Mouse (Mus musculus): ENCODE results near the gene Fibcd1. TPM values are rescaled to one million over a fixed set of nuclear protein-coding genes. Genes with fewer than 3 reads are reported as not detected.

Fibcd1 gene
- total RNA-seq, 2 experiments from 2014 or later: not detected

DNA sequence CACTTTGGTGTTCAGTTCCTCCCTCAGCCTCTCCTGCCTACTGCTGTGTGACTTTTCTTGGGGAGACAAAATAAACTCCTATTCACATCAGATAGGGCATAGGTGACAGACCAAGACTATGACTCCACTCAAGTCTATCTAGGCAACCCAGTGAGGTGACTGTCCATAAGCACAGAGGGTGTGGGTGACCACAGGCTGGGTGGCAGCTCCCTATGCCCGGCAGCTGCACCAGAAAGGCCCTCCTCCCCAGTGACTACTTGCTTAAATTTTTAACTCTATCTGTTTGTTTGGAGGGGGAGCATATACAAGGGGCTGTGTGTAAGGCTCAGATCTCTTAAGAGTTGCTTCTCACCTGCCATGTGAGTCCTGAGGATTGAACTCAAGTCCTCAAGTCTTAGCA, 17.1 kb upstream of the Fibcd1 start:
- ATAC-seq (replicated peaks; ENCODE audit: poor library complexity, severe bottlenecking): no peak

DNA sequence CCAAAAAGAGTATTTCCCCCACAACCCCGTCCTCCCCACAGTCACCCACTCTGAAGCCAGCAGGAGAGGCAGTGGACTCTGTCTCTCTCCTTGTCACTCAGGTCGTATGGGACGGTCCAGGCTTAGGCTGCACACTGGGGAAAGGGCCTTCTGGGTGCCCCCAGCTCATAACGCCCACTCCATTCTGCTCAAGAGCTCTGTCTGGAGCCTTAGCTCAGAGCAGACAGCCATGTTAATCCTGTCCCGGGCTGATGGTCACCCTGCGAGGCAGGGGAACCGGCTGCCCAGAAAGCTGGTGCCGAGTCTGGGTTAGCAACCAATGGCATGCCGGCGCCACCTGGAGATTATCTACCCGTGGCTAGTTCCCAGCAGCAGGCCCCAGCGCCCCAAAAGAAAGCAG, 12.7 kb upstream of the Fibcd1 start:
- no peak for ATAC-seq (replicated peaks; ENCODE audit: poor library complexity, severe bottlenecking)

DNA sequence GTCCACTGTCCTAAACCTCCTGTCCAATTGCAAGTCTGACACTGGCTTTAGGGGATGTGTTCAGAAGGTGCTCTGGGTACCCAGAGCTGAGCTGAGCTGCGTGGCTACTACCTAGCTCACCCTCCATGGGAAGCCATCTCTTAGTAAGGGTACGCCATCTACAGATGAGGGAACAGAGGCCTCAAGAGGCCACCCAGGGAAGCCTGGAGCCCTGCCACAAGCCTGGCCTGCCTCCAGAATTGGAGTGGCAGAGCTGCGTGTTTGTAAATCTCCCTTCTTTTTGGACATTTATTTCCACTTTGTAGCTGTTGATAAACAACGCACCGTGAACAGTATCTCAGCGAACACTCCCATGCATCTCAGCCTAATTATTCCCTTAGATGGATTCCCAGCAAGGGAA, 11.4 kb upstream of the Fibcd1 start:
- ATAC-seq (replicated peaks; ENCODE audit: poor library complexity, severe bottlenecking): no peak

DNA sequence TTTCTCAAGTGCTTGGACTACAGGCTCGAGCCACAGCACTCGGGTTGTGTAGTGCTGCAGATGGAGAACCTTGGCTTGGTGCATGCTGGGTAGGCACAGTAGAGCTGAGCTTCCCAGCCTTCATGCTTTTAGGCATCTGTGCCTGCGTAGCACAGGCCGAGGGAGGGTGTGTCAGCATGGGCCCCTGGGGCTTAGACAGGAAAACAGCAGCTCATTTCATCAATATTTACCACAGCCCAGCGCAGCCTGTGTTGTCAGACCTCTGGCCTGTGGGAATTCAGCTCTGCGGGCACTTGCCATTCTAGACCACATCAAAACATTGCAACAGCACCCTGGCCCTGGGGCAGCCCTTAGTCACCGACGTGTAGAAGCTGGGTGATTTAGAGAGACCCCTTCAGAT, 10.2 kb upstream of the Fibcd1 start:
- peak; percentile 86 for ATAC-seq (replicated peaks; ENCODE audit: poor library complexity, severe bottlenecking)

DNA sequence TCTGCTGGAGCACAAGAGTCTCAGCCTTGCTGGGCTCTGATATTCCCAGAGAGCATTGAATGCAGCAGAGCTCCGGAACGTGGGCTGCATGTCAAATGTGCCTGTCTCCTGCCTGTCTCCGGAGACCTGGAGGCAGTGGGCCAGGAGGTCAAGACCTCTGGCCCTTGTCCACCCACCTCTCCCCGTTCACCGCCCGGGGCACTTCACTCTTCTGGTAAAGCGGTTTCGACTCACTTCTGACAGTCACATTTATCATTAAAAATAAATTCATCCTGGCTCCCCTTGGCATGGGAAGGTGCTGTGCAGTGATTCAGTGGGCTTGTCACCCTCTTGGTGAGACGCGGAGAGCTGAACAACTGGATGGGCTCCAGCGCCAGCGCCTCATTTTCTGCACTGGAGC, 4.3 kb upstream of the Fibcd1 start:
- ATAC-seq (replicated peaks; ENCODE audit: poor library complexity, severe bottlenecking): no peak

DNA sequence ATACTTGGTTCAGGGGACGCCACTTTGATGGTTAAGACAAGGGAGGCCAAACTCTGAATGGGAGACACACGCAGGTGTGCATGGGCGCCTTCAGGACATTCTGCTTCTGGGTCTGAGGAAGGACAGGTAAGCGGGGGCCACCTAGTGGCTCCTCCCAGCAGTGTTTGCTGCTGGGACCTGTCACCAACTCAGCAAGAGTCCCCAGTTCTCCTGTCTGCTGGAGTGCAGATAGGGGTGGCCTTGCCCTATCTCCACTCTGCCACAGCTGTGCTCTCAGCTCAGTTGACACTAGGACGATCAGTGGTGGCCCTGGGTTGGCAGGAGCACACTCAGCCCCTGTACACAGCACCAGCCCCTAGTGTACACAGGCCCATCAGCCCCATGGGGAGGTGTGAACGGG, 2.1 kb upstream of the Fibcd1 start:
- 0 out of 2 replicates have a peak, but pooled peaks have one; percentile 21 for ATAC-seq (replicated peaks; ENCODE audit: poor library complexity, severe bottlenecking)

DNA sequence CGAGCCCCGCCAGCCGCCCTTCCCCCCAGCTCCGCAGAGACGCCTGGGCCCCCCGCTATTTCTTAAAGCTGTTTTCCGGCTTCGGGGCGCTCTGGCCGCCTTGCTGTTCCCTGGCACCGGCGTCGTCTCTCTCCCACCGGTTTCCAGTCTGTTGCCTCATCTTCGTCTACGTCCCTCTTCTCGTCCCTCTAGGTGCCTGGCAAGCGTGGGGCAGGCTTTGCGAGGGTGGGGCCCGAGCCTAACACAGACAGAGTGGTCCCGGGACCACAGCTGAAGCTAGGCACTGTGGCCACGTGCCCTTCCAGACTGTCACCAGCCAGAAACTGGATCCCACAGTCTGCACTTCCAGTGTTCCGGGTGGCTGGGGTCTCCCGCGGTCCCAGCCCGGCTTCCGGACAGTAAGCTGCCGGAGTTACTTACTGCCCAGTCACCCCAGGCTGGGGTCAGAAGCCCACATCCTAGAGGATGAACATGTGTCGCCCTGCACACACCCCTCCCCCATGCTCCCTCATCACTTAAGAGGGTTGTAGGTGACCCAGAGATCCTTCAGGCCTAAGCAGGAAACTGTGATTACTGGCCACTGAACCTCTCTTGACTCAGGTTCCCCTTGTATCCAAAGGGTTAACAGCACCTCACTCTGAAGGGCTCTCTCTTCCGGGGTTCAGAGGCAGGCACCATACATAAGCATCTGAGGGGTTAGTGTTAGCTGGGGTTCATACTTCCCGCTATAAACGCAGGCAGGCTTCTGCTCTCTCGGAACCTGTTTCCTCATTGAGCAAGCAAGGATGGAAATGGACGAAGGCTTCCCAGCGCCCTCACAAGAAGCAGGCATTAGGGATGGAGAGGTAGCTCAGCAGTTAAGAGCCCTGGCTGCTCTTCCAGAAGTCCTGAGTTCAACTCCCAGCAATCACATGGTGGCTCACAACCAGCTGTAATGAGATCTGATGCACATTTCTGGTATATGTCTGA, 1.2 kb upstream of the Fibcd1 start:
- peak; percentile 25 for ATAC-seq (replicated peaks; ENCODE audit: poor library complexity, severe bottlenecking)

DNA sequence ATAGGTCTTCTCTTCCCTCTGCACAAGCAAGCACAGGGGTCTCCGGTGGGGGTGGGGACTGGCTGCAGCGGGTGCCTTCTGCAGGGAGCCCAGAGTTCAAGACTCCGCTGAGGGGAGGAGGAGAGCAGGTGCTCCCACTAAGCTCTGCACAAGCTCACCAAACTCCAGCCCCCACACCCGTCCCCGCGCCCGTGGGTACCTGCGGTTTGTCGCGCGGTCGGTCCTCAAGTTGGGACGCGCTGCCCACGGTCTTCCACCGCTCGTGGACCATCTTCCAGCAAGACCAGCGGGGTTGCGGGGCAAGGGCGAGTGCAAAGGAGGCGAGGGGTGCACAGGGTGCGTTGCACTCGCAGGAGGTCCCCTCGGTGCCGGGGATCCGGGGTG, 301 bp downstream of the Fibcd1 start:
- ATAC-seq (replicated peaks; ENCODE audit: poor library complexity, severe bottlenecking): no peak

DNA sequence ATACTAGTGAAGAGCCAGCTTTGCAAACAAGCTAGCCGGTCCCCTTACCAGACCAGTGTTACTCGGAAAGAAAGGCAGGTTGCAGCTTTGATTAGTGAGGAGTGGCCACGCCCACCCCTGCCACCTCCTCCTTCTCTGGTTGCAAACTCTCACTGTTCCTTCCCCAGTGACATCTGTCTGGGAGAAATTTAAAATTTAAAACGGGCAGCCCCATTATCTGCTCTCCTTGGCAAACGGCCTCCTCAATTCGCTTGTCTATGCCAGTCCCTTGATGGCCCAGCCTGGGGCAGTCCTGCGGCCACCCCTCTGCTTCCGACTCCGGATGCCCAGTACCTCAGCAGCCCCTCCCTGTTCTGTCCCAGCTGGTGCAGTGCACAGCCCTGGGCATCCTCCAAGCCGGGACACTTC, 1.1 kb downstream of the Fibcd1 start:
- no peak for ATAC-seq (replicated peaks; ENCODE audit: poor library complexity, severe bottlenecking)

DNA sequence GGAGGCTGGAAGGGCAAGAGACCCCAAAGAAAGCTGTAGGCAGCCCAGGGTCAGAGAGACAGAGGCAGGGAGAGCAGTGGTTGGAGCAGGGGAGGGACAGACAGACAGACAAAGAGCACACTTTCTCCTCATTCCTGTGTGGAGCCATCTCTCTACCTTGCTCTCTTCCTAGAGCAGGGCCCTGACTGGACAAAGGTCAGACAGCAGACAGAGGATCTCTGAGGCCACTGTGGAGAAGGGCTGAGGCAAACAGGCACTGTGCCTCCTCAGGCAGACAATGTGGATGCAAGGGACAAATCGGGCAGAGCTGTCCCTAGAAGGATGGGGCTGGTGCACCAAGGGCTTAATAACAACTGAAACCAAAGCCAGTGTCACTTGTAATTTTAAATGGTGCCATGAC, 6.9 kb downstream of the Fibcd1 start:
- no peak for ATAC-seq (replicated peaks; ENCODE audit: poor library complexity, severe bottlenecking)

DNA sequence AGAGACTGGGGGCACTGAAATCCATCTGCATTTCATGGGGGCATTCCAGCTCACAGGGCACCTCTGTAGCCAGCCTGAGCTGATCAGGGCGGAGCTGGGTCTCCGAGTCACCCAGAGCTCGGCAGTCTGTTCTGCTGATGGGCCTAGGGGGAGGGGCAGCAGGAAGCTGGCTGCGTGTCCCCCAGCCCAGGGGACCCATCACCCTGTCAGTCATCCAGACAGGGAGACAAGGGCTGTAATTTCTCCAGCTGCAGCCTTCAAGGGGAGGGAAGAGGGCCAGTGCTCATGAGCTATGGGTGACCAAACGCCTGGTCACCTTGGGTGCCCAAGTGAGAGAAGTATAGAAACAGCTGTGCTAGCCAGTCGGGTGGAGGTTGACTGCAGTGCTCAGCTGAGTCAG, 8.8 kb downstream of the Fibcd1 start:
- no peak for ATAC-seq (replicated peaks; ENCODE audit: poor library complexity, severe bottlenecking)

DNA sequence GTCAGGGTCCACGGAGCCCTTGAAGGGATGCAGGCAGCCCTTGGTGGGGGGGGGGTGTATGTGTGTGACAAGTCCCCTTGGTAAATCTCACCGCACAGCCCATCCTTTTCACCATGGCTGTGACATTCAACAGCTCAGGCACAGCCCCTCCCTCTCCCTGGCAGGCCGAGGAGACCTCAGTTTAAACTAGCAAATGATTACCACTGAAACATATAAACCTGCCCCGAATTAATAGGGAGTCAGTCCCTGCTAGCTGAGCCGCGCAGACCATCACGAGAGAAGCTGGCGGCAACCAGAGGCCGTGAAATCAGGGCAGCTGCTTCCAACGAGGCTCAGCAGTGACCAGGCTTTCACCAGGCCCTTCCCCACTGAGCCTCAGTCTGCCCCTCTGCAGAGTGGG, 9.7 kb downstream of the Fibcd1 start:
- no peak for ATAC-seq (replicated peaks; ENCODE audit: poor library complexity, severe bottlenecking)

DNA sequence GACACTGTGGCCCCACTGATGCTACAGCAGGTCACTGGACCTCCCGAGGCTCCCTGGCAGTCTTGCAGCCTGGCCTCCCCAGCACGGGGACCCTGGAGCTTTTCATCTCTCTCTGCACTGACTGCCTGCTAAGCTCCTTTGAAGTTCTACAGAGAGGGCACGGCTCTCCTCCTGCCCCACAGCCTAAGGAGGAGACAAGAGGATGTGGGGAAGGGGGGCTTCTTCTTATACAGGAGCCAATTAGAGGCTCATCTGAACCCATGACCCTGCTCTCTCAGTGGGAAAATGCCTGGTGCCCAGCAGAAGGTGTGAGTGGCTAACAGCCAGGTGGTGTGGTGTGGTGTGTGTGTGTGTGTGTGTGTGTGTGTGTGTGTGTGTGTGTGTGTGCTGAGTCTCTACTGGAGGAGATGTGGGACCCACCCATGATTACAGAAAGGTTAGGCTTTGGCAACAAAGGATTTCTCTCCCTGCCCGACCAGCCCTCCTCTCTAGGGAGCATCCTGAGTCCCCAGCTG, 17.4 kb downstream of the Fibcd1 start:
- ATAC-seq (replicated peaks; ENCODE audit: poor library complexity, severe bottlenecking): no peak

DNA sequence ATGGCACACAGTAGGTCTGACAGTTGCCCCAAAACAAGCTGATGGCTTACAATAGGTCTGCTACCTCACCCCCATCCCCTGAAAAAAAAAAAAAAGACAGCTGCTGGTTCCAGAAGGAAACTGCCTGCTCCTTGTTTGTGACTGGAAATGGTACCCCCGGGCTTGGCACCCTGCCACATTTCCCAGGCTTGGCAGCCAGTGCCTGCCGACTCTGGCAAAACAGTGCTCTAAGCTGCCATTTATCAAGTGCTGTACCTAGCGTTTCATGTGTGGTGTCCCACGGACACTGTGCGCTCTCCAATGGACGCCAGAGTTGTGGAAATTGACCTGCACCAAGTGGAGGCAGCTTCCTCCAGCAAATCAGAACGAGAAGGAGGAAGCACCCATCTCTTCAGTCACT, 17.9 kb downstream of the Fibcd1 start:
- no peak for ATAC-seq (replicated peaks; ENCODE audit: poor library complexity, severe bottlenecking)

DNA sequence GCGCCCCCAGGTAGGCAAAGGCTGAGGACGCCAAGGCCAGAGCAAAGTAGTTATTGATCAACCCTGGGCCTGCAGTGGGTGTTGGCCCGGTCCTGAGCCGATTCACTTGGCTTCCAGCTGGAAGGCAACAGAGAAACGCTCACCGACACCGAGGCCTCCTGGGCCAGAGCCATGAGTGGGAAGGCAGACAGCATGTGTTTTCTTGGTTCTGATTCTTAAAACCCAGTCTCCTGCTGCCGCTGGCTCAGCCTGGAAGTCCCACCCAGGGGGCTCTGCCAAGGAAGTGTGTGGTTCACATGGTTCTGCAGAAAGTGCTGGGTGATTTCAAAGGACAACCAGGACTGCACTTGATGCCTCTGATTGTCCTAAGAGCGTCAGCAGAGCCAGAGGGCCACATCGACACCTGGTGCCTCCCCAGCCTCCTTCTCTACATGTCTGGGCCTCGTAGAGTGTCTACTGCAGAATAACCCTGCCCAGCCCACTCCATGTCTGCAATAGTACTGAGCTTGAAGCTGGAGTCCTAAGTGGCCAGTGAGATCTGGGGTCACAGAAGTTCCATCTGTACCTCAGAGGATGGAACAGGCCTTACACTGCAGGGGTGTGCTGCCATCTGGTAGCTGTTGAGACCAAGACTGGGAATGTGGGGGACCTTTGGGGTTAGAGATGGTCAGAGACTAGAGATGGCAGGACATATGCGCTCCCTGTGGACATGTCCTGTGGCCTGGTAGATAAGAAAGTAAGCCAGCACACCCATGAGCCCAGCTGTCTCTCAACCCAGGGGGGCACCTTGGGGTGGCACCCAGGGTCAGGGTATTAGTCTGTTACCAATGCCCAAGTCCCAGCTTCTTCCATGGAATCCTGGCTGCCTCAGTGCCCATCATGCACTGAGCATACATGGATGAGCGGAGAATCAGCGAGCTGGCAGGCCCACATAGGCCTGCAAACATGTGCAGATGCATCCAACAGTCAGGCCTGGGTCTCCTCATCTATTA, 19.4 kb downstream of the Fibcd1 start:
- ATAC-seq (replicated peaks; ENCODE audit: poor library complexity, severe bottlenecking): no peak

DNA sequence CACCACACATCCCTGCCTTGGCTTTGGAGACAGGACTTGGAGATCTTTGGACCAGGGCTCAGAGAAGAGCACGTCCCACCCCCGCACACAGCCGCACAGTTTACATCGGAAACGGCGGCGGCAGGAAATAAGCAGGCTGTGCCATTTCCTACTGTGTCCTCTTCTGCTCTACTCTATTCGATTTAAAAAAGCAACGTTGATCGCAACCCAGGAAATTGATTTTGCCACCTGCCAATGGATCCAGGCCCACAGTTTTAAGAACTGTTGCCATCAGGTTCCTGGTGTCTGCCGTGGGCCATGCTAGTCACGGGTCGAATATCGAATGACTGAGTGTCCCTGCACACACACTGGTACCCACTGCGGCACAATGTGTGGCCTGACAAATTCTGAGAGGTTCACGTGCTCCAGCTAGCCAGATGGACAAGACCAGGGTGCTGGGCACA, 20.3 kb downstream of the Fibcd1 start:
- no peak for ATAC-seq (replicated peaks; ENCODE audit: poor library complexity, severe bottlenecking)

DNA sequence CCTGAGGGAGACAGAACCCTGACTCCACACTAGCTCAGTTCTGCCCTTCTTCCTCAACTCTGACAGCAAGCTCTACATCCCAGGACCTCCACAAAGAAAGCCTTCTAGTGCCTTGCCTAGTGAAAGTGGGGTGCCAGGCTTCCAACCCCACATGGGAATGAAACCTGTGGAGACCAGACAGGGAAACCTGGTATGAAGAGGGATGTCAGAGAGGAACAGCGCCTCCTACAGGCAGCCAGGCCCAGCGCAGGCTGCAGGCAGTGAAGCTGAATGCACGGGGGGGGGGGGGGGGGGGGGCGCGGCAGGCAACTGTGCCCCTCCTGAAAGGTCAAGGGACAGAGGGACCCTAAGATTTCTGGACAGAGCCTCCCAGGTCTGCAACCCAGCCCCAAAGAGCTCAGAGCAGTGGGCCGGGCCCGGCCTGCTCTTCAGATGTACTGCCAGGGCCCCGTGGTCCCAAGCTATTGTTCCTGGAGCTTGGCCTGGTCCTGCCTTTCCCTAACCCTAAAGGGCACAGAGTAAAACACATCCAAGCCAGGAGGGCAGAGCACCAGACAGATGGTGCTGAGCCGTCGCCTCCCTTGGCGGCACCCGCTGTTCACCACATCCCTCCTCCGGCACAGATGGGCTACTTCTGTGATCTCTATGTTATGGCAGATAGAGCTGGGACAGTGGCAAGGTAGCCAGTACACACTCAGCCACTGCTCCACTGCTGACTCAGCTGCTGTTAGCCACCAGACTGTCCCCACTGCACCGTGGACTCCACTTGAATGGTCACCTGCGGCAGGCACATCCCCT, 21.7 kb downstream of the Fibcd1 start:
- ATAC-seq (replicated peaks; ENCODE audit: poor library complexity, severe bottlenecking): no peak

DNA sequence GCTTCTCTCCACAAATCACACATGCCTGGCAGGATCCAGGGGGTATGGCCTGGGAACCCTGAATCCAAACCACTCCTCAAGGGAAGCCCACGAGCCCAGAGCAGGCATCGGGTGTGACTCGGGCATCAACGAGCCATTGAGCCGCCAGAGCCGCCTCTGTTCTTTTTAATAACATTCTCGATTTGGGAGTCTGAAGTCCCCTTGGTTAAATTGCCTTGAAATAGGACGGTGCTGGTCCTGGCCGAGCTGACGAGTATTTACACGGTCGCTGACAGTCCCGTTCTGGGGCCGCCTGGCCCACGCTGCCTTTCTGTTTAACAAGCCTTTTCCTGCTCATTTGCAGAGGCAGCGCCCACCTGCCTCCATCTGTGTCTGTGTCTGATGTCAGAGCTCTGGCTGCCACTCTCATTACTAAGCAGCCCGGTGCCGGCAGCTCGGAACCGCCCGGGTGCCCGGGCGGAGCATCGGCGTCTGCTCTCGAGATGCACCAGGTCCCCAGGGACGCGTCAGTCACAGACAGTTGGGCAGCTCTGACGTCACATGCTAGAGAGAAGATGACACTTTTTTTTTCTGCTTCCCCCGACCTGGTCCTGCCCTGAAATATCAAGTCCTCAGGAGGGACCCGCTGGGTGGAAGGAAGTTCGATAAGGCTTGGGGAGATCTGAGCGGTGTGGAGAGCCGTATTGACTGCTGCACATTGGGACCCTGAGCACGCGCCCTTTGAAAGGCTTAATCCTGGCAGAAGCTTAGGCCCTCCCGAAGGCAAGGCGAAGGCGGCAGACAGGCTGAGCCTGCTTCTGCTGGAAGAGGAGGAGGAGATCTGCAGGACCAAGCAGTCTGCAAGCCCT, 23.1 kb downstream of the Fibcd1 start:
- no peak for ATAC-seq (replicated peaks; ENCODE audit: poor library complexity, severe bottlenecking)

DNA sequence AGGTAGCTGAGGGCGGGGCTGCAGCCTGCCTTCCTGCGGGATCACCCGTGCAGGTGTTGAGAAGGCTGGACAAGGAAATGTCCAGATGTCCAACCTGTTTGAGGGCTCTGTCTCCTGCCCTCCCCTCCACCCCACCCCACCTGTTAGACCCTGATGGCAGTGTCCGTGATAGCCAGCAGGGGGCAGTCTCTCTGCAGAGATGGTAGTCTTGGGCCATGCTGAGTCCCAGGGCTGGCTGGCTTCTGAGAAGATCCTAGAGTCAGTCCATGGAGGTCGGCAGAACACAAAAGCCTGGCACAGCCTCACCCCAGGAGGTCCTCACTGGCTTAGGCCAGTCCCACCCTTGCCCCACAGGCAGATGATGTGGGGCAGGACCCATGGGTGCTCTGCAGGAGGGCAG, 30.4 kb downstream of the Fibcd1 start:
- ATAC-seq (replicated peaks; ENCODE audit: poor library complexity, severe bottlenecking): peak; percentile 52; the same call in 1 of the 2 replicates
